Mouse (Mus musculus) urinary bladder, postnatal 4 days (tissue): ENCODE measurements around the gene Ran.
"Not testable (repeated sequence)": the region's sequence is repeated elsewhere in the genome, so short reads cannot be mapped to it uniquely, and the experiment has no call there.

Experiments used
- DNase-seq, 2 experiments: peaks; one replicate each; pipeline ENCODE4 v3.0.0; 2021 to 2022; ENCODE audit warnings: low spot score in 2 of 2

The Ran gene

GRCm38 (mm10) chr5:129019497-129020299, at the start of gene Ran:
TSS of gene Ran (plus strand) at chr5:129020069.
- peak; percentile 94 to 96 for DNase-seq

GRCm38 (mm10) chr5:128970878-128971277, 49.0 kb upstream of the Ran start:
- no peak for DNase-seq

DNA sequence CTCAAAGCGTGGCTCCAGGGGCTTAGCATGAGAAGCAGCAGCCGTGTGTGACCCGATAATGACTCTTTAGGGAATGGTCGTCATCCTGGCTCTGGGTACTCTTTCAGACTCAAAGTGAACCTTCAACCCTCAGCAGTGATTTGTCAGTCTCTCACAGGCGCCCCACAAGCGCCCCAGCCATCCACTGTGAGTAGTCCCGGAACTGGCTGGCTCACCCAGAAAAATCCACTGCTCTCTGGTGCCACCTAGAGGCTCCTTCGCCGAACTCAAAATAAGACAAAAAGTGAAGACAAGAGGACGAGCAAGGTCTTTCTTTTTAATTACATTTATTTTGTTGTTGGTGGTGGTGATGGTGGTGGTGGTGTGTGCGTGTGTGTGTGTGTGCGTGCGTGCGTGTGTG, 48.6 kb upstream of the Ran start:
- peak in 1 of 2 experiments; percentile 71 for DNase-seq

DNA sequence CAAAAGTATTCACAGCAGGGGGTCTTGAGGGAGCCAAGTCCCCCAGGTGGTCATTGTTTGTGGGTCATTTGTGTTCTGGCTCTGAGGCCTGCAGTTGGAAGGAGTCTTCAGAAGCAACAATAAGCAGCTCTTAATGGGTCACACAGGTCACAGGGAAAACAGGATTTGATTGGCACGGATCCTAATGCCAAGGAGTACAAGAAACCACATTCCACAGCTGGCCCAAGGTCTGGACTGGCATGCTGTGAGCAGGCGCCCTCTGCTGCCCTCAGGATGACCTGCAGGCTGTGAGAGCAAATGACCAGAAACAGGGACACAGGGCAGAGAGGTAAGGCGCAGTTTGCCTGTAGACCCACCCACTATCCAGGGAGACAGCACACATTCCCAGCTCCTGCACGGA, 43.6 kb upstream of the Ran start:
- no peak for DNase-seq

DNA sequence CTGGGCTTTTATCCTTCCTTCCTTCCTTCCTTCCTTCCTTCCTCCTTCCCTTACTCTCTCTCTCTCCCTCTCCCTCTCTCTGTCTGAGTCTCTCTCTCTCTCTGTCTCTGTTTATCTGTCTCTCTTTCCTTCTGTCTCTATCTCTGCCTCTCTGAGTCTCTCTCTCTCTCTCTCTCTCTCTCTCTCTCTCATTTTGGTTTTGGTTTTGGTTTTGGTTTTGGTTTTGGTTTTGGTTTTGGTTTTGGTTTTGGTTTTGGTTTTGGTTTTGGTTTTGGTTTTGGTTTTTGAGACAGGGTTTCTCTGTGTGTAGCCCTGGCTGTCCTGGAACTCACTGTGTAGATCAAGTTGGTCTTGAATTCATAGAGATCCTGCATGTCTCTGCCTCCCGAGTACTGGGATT, 42.4 kb upstream of the Ran start:
- not testable (repeated sequence) for DNase-seq

GRCm38 (mm10) chr5:128978957-128979356, 40.9 kb upstream of the Ran start:
- DNase-seq = no peak

DNA sequence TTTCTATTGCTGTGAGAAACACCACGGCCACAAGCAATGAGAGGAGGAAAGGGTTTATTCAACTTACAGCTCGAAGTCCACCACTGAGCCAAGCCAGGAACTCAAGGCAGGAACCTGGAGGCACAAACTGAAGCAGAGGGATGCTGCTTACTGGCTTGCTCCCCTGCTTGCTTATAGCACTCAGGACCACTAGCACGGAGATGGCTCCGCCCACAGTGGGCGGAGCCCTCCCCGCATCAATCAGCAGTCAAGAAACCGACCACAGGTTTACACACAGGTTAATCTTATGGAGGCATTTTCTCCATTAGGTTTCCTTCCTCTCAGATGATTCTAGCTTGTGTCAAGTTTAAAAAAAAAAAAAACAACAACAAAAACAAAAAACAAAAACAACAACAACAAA, 39.0 kb upstream of the Ran start:
- no peak for DNase-seq

DNA sequence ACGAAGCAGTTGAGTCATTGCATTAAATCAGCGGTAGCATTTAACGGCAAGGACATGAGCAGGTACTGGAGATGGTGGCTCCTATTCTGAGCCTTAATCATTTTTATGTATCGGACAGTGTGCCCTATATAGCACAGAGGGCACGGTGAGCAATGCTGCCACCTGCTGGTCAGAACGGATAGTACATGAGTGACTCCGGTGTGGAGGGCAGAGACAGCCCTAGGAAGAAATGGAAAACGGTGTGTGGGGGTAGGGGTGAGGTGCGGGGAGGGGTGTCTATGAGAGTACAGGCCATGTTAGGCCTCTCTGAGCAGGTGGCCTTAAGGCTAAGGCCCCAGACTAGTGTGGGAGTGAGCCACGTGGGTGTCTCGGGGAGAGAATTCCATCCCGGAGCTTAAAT, 38.3 kb upstream of the Ran start:
- peak in 1 of 2 experiments; percentile 73 for DNase-seq

GRCm38 (mm10) chr5:128984536-128984935, 35.3 kb upstream of the Ran start:
- DNase-seq = no peak

DNA sequence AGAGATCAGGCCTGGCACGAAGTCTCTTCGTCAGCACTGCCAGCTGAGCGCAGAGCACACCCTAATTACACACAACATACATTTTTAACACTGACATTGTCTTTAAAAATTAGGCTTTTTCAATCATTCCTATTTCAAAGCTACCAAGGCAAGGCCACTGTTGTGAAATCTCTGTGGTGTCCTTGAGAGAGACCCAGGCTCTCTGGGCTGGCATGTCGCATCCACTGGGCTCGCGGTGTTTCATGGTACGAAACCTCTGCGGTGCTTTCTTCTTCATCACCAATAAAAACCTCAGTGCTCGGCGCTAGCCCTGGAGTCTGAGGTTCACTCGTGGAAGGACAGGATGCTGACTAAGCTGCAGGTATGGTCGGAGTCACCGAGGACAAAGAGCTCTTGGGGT, 33.9 kb upstream of the Ran start:
- DNase-seq = no peak

DNA sequence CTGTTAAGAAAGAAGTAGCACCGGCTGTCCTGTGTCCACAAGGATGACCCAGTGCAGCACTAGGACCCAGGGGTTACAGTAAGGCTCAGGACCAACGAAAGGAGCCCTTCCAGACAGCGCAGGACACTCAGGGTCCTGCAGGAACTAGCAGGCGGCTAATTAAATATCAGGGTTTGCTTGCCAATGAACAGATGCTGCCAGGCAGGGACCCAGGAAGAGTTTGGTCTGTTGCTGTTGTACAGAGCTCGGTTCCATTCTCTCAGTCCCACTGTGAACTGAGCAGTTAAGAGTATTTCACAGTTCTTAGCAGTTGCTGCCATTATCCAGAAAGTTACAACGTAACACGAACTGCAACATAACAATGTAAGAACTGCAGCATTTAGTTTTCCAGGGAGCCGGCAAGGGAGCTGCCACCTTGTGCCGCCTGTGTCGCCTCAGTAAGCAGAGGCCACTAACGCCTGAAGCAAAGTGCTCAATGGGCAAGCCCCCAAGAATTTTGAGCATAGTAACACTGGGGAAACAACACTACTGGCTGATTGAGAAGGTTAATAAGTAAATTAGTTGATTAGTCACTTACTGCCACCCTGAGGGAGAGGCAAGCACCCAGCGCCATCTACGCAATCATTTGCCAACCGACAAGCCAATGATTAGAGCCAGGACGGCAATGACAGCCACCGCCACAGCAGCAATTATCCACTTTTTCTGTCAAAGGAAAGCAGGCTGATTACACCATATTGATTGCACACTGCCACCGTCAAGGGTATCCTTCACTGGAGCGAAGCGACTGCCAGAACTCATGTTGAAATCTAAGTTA, 32.5 kb upstream of the Ran start:
- no peak for DNase-seq

- no peak for DNase-seq
Measured at GRCm38 (mm10) chr5:129000706-129001468, 19.0 kb upstream of the Ran start.

GRCm38 (mm10) chr5:129002571-129003011, 17.3 kb upstream of the Ran start:
- no peak for DNase-seq

GRCm38 (mm10) chr5:129005416-129005815, 14.5 kb upstream of the Ran start:
- no peak for DNase-seq

DNA sequence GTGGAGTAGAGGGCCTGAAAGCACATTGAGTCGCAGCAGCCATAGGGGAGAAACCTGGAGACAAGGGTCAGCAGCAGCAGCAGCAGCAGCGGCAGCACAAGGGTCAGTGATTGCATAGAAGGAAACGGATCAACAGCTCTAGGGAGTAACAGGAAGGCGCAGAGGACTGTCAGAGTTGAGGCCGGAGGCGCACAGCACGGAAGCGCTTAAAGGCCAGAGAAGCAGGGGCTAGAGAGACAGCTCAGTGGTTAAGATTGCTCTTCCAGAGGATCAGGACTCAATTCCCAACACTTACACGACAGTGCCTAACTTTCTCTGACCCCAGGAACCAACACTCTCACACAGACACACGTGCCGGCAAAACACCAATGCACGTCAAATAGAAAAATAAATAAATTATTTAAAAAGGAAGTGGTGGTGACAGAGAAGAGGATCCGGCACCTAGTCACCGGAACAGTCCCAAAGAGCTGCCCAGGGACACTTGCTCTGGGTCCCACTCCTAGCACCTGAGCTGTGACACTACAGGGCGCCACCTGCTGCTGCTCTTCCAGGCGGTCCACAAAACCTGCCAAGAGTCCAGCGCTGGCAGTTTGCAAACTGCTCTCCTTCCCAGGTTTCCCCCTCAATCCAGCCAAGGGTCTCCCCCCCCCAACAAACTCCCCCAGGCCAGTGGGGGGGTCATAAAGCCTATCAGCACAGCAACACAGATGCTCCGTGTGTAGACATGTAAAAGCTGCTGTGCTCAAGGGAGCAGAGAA, 13.7 kb upstream of the Ran start:
- DNase-seq = no peak

DNA sequence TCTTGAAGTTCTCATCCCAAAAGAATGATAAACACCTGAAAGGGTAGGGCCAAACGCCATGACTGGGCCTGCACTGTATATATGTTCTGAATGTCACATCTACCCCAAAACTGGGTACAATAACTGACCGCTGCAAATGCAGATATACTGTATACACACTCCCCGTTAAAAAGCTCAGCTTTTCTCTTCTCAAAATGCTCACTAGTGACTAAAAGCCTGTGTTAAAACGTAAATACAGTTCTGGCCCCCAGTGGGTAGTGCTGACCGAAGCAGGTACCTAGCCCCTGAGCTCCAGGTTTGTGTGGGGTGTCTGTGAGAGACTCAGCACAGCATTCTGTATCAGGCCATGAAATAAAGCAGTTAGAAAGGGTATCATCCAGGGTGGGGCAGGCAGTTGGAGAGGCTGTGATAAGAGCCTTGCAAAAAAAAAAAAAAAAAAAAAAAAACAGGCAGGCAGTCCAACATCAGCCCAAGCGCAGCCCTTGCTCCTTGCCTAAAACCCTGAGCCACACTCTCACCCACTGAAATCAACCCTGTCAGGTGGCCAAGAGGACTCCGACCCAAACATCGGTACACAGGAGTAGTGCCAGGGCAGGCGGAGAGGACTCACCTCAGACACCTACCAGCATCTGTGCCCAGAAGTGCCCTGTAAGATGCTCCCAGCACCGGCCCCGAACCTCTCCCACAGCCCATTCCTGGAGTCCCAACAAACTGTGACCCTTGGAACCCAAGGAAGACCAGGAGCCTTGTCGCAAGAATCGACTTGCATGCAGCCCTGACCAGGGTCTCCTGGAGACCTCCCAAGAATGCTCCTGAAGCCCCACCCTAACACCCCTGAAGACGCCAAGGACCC, 12.5 kb upstream of the Ran start:
- DNase-seq = no peak

- no peak for DNase-seq
Measured at GRCm38 (mm10) chr5:129008008-129008407, 11.9 kb upstream of the Ran start.

DNA sequence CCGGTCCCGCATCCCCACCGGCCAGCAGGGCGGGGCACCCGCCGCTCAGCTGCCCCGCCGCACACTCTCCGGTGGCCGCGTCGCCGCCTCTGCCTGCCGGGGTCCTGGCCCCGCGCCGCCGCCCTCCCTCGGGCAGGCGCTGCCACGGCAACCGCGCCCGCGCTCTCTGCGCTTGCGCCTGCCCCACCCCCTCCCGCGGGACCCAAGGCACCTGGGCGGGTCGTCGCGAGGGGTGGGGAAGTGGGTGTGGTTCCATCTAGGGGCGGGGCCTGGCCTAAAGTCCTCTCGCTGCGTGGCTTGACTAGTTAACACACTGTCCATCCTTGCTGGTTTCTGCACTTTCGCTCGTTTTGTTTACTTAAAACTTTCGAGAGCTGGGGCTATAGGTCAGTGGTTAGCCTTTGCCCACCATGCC, 11.4 kb upstream of the Ran start, which contains the start of gene Stx2:
Gene Stx2, minus strand, starts transcription at position 163 of the 415 bp plus-strand sequence.
- peak; percentile 89 to 94 for DNase-seq

DNA sequence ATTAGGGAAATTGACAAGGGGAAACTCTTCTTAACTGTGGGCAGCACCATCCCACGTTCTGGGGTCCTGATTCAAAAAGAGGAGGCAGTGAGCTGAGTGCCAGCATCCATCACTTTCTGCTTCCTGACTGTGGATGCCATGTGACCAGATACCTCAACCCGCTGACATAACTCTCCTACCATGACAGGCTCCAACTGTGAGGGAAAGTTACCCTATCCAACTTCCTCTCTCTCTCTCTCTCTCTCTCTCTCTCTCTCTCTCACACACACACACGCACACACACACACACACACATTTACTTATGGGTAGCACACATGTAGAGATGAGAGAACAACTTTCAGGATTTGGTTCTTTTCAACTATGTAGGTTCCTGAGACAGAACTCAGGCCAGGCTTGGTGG, 10.3 kb upstream of the Ran start:
- DNase-seq = no peak

DNA sequence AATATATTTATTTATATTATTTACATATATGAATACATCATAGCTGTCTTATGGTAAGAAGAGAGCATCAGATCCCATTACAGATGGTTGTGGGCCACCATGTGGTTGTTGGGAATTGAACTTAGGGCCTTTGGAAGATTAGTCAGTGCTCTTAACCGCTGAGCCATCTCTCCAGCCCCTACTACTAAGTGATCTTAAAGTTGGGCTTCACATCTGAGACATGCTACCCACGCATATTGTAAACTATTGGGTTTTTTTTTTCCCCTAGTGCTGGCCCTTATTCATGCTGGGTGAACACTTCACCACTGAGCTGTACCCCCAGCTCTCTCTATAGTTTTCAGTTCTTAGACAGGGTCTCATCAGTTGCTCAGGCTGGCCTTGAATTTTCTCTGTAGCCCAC, 8.9 kb upstream of the Ran start:
- no peak for DNase-seq
